15 mouse cellular contexts compared by ENCODE assay signal in the genomic region with DNA sequence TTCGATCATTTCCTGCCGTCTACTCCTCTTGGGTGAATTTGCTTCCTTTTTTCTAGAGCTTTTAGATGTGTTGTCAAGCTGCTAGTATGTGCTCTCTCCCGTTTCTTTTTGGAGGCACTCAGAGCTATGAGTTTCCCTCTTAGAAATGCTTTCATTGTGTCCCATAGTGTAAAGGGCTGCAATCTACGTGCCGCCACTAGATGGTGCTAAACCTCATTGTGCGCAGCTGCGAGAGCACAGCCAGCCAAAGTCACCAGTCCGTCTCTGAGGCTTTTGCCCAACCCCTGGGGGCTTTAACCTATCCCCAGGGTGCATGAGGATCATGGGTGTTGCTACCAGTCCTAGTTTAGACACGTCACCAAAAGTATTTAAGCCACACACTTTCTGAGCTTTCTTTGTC. TPM values are rescaled to one million over a fixed set of nuclear protein-coding genes. Genes with fewer than 3 reads are reported as not detected.
A peak's percentile ranks its signal among the peaks of the same experiment; 100 is the strongest.
DNase-seq lines count a peak whose midpoint lies in the region; ATAC-seq and TF ChIP-seq lines count a peak whose summit lies in the region.
"Not testable (repeated sequence)": the region's sequence is repeated elsewhere in the genome, so short reads cannot be mapped to it uniquely, and the experiment has no call there.
"Had no signal": no experiment of that assay in that cellular context is flagged by ENCODE, and none has a peak within 500 bp of the region (broad histone marks: within the 10 kb centered on the region; RNA-seq: fewer than 3 reads in every experiment).

No protein-coding gene starts in this region.

- not testable (repeated sequence) for H3K4me2 ChIP-seq in forebrain, postnatal 0 days (ENCODE audit: low read depth)

- not testable (repeated sequence) for H3K79me2 ChIP-seq in liver, adult 2 months (ENCODE audit: control insufficient read depth, insufficient read depth, low read length)

- H3K36me3 ChIP-seq in forebrain, postnatal 0 days (ENCODE audit: insufficient read depth); hindbrain, embryonic 10.5 days; liver, adult 2 months (ENCODE audit: control insufficient read depth, insufficient read depth, low read length): not testable (repeated sequence)

- not testable (repeated sequence) for H3K9me3 ChIP-seq in forebrain, postnatal 0 days (ENCODE audit: low read length)
- peaks cover 36% of the 10 kb centered on the region for H3K9me3 ChIP-seq in hindbrain, embryonic 10.5 days

- H3K27me3 ChIP-seq in forebrain, postnatal 0 days (ENCODE audit: insufficient read depth, low read length); hindbrain, embryonic 10.5 days (ENCODE audit: insufficient read depth, poor library complexity, severe bottlenecking); liver, adult 2 months (ENCODE audit: control insufficient read depth, insufficient read depth, low read length): not testable (repeated sequence)

- TF ChIP-seq CTCF in brain, embryonic 14.5 days (IDR thresholded peaks at IDR 0.05; ENCODE audit: borderline replicate concordance, extremely low read depth, insufficient read depth, insufficient read length) = peak; percentile 32; the same call in 1 of the 2 replicates
- TF ChIP-seq CTCF in forebrain, postnatal 0 days (IDR thresholded peaks at IDR 0.05; ENCODE audit: low read depth) = peak; percentile 21
- TF ChIP-seq CTCF in liver, adult 2 months (IDR thresholded peaks at IDR 0.05; ENCODE audit: low read depth, low read length) = peak; percentile 64

- H3K4me1 ChIP-seq in forebrain, postnatal 0 days (ENCODE audit: insufficient read depth); hindbrain, embryonic 10.5 days (replicated peaks); liver, adult 2 months (ENCODE audit: control insufficient read depth, insufficient read depth, low read length): not testable (repeated sequence)

- not testable (repeated sequence) for TF ChIP-seq POLR2A in brain, embryonic 14.5 days (IDR thresholded peaks at IDR 0.05; ENCODE audit: borderline replicate concordance, extremely low read depth, insufficient read depth, insufficient read length, poor library complexity, severe bottlenecking); liver, adult 2 months (IDR thresholded peaks at IDR 0.05; ENCODE audit: extremely low read depth, insufficient read depth, low read length)

- not testable (repeated sequence) for ATAC-seq in forebrain, postnatal 0 days

- not testable (repeated sequence) for H3K27ac ChIP-seq in forebrain, postnatal 0 days (ENCODE audit: low read depth, low read length); hindbrain, embryonic 10.5 days; liver, adult 2 months (replicated peaks; ENCODE audit: insufficient read depth, low read depth, low read length)

- 26% methylated on average over 8 of the region's 9 CpGs for WGBS in forebrain, postnatal 0 days
- 27% methylated on average over 8 of the region's 9 CpGs for WGBS in hindbrain, embryonic 10.5 days
- WGBS in liver, adult 2 months = 15% methylated on average over 8 of the region's 9 CpGs

- DNase-seq in MN1 (ENCODE audit: low spot score) = peak; percentile 8
- peak; percentile 0 for DNase-seq in brain, embryonic 14.5 days (ENCODE audit: low read depth)
- not testable (repeated sequence) for DNase-seq in forebrain, postnatal 0 days; liver, adult 2 months (ENCODE audit: extremely low read depth, low read depth, low spot score)
- peak; percentile 12 for DNase-seq in hindbrain, embryonic 10.5 days (ENCODE audit: low spot score)
- peak; percentile 26 for DNase-seq in kidney, postnatal 14 days
- peak; percentile 17 for DNase-seq in neural tube, embryonic 10.5 days (ENCODE audit: extremely low spot score, low spot score)
- peak; percentile 50 for DNase-seq in testis, postnatal 10 days (ENCODE audit: low spot score)

- H3K9ac ChIP-seq in forebrain, postnatal 0 days; liver, adult 2 months (ENCODE audit: low read depth, low read length): not testable (repeated sequence)

- H3K4me3 ChIP-seq in forebrain, postnatal 0 days (ENCODE audit: low read depth, low read length); hindbrain, embryonic 10.5 days; liver, adult 2 months (ENCODE audit: insufficient read depth, low read depth, low read length): not testable (repeated sequence)

RNA-seq across cellular contexts. Expression of a gene that starts 31.5 kb away (rescaled TPM):
- not detected in 2 replicates for polyA plus RNA-seq in brain, embryonic 14.5 days (2012; rRNA removed)
- not detected in 2 replicates for total RNA-seq in forebrain, postnatal 0 days (2014; rRNA removed)
- polyA plus RNA-seq in forebrain, postnatal 0 days (2015; fragmentation: Nextera tagmentation; extraction: Ambion mirVana) = not detected in 2 replicates
- not detected in 2 replicates for polyA plus RNA-seq in hindbrain, embryonic 10.5 days (2016; fragmentation: Nextera tagmentation; extraction: Ambion mirVana)
- not detected in 2 replicates for total RNA-seq in liver, adult 2 months (2014; rRNA removed)
- not detected in 2 replicates for polyA plus RNA-seq in liver, adult 2 months (2012; rRNA removed)
- total RNA-seq: ES-E14; gastrocnemius, postnatal 36 days; hematopoietic stem cell, adult 5-6 weeks; layer of hippocampus, adult 18-20 months; megakaryocyte-erythroid progenitor cell, adult 5-6 weeks had no signal
- polyA plus RNA-seq: forebrain, embryonic 11.5 days; limb, embryonic 14.5 days had no signal

RNA-seq across cellular contexts. Expression of a gene that starts 37.4 kb away (rescaled TPM):
- not detected in 2 replicates for polyA plus RNA-seq in brain, embryonic 14.5 days (2012; rRNA removed)
- not detected in 2 replicates for total RNA-seq in forebrain, postnatal 0 days (2014; rRNA removed)
- not detected in 2 replicates for polyA plus RNA-seq in forebrain, postnatal 0 days (2015; fragmentation: Nextera tagmentation; extraction: Ambion mirVana)
- polyA plus RNA-seq in hindbrain, embryonic 10.5 days (2016; fragmentation: Nextera tagmentation; extraction: Ambion mirVana) = not detected in 2 replicates
- total RNA-seq in liver, adult 2 months (2014; rRNA removed) = not detected in 2 replicates
- not detected in 2 replicates for polyA plus RNA-seq in liver, adult 2 months (2012; rRNA removed)
- total RNA-seq: ES-E14; gastrocnemius, postnatal 36 days; hematopoietic stem cell, adult 5-6 weeks; layer of hippocampus, adult 18-20 months; megakaryocyte-erythroid progenitor cell, adult 5-6 weeks had no signal
- polyA plus RNA-seq: forebrain, embryonic 11.5 days; limb, embryonic 14.5 days had no signal

RNA-seq across cellular contexts. Expression of a gene that starts 39.0 kb away (rescaled TPM):
- polyA plus RNA-seq in brain, embryonic 14.5 days (2012; rRNA removed) = not detected in 2 replicates
- not detected in 2 replicates for total RNA-seq in forebrain, postnatal 0 days (2014; rRNA removed)
- not detected in 2 replicates for polyA plus RNA-seq in forebrain, postnatal 0 days (2015; fragmentation: Nextera tagmentation; extraction: Ambion mirVana)
- not detected in 2 replicates for polyA plus RNA-seq in hindbrain, embryonic 10.5 days (2016; fragmentation: Nextera tagmentation; extraction: Ambion mirVana)
- not detected in 2 replicates for total RNA-seq in liver, adult 2 months (2014; rRNA removed)
- not detected in 2 replicates for polyA plus RNA-seq in liver, adult 2 months (2012; rRNA removed)
- total RNA-seq: ES-E14; gastrocnemius, postnatal 36 days; hematopoietic stem cell, adult 5-6 weeks; layer of hippocampus, adult 18-20 months; megakaryocyte-erythroid progenitor cell, adult 5-6 weeks had no signal
- polyA plus RNA-seq: forebrain, embryonic 11.5 days; limb, embryonic 14.5 days had no signal
